Mouse (Mus musculus): ENCODE data around the gene Hip1. TPM values are rescaled to one million over a fixed set of nuclear protein-coding genes. Genes with fewer than 3 reads are reported as not detected.

Gene Hip1
- polyA plus RNA-seq, 1 experiment, result 8.0 TPM

DNA sequence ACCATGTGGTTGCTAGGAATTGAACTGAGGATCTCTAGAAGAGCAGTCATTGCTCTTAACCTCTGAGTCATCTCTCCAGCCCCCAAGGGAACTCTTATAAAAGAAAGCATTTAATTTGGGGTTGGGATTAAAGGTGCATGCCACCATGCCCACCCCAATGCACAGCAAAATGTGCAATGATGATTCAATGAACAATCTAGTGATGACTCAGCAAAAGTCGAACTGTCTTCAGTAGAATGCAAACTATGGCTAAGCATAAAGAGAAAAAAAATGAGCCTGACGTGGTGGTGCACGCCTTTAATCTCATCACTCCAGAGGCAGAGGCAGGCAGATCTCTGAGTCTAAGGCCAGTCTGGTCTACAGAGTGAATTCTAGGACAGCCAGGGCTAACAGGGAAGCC is 182.3 kb downstream of the Hip1 start:
- TF ChIP-seq CTCF (IDR thresholded peaks at IDR 0.05; ENCODE audit: extremely low read depth, insufficient read length, insufficient replicate concordance, low read depth, low read length), result no peak
- TF ChIP-seq POLR2A (IDR thresholded peaks at IDR 0.05; ENCODE audit: low read depth, low read length), result no peak
- Histone ChIP-seq H3K27me3 (ENCODE audit: control insufficient read depth, insufficient read depth, low read length) (no peaks in the 10 kb centered on the region; the same call in 1 of the 2 replicates), H3K4me1 (ENCODE audit: control insufficient read depth, insufficient read depth, insufficient read length, low read length) (no peaks in the 10 kb centered on the region), H3K27ac (ENCODE audit: insufficient read depth, low read depth, low read length) (no peak overlapping the region), H3K4me3 (ENCODE audit: low read depth, low read length) (no peak overlapping the region), H3K36me3 (ENCODE audit: control insufficient read depth, insufficient read depth, low read length) (no peaks in the 10 kb centered on the region)
- WGBS, result 78% methylated on average over 3 of the region's 3 CpGs

DNA sequence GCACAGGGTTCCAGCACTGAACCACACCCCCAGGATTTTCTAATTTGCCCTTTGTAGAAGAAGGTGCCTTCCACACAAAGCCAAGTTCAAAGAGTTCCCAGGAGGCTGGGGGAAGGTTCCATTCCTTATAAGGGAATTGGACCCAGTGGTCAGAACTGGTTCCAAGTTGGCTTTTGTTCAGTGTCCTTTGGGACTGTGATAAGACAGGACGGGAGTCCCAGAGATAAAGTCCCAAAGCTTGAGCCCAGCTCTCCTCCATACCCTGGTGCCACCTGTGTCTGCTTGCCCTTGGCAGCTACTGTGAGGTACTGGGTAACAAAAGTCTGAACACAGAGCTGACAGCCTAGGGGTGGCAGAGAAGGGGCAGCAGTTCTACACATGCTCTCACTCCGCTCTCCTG is 185.1 kb downstream of the Hip1 start:
- Histone ChIP-seq H3K36me3 (ENCODE audit: control insufficient read depth, insufficient read depth, low read length) (no peaks in the 10 kb centered on the region), H3K27me3 (ENCODE audit: control insufficient read depth, insufficient read depth, low read length) (no peaks in the 10 kb centered on the region; the same call in 1 of the 2 replicates), H3K4me1 (ENCODE audit: control insufficient read depth, insufficient read depth, insufficient read length, low read length) (no peaks in the 10 kb centered on the region), H3K4me3 (ENCODE audit: low read depth, low read length) (no peak overlapping the region), H3K27ac (ENCODE audit: insufficient read depth, low read depth, low read length) (no peak overlapping the region)
- WGBS, result 45% methylated on average over 2 of the region's 2 CpGs
- no peak for TF ChIP-seq CTCF (IDR thresholded peaks at IDR 0.05; ENCODE audit: extremely low read depth, insufficient read length, insufficient replicate concordance, low read depth, low read length)
- TF ChIP-seq POLR2A (IDR thresholded peaks at IDR 0.05; ENCODE audit: low read depth, low read length), result no peak

DNA sequence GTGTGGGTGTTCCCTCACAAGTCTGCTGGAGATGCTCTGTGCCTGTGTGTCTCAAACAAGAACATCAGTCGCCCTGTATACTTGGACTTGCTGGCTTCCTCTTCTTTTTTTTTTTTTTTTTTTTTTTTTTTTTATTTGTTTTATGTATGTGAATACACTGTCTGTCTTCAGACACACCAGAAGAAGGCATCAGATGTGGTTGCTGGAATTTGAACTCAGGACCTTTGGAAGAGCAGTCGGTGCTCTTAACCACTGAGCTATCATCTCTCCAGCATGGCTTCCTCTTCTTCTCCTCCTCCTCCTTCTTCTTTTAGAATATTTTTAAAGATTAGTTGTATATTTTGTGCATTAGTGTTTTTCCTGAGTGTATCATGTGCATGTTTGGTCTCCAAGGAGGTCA is 187.4 kb downstream of the Hip1 start:
- no peak for TF ChIP-seq POLR2A (IDR thresholded peaks at IDR 0.05; ENCODE audit: low read depth, low read length)
- TF ChIP-seq CTCF (IDR thresholded peaks at IDR 0.05; ENCODE audit: extremely low read depth, insufficient read length, insufficient replicate concordance, low read depth, low read length), result no peak
- H3K4me3 ChIP-seq (ENCODE audit: low read depth, low read length), result no peak overlapping the region
- 82% methylated on average over 2 of the region's 2 CpGs for WGBS
- no peaks in the 10 kb centered on the region for H3K27me3 ChIP-seq (ENCODE audit: control insufficient read depth, insufficient read depth, low read length)
- no peaks in the 10 kb centered on the region for H3K4me1 ChIP-seq (ENCODE audit: control insufficient read depth, insufficient read depth, insufficient read length, low read length)
- H3K36me3 ChIP-seq (ENCODE audit: control insufficient read depth, insufficient read depth, low read length), result no peaks in the 10 kb centered on the region
- H3K27ac ChIP-seq (ENCODE audit: insufficient read depth, low read depth, low read length), result no peak overlapping the region

Other genes with a start within 250 kb of the Hip1 start
- not detected in 2 replicates for gene Fkbp6, start 195.1 kb downstream of the Hip1 start, polyA plus RNA-seq (2012; rRNA removed)
- 1.6 TPM in 1 of 2 replicates, not detected in the other for gene Trim50, start 191.8 kb downstream of the Hip1 start, polyA plus RNA-seq (2012; rRNA removed)
- gene Nsun5, start 175.2 kb downstream of the Hip1 start, polyA plus RNA-seq (2012; rRNA removed), result 10.9 and 14.2 TPM in 2 replicates
- 18.2 and 26.3 TPM in 2 replicates for gene Pom121, start 150.6 kb downstream of the Hip1 start, polyA plus RNA-seq (2012; rRNA removed)
- not detected in 2 replicates for gene Ccl26, start 18.4 kb upstream of the Hip1 start, polyA plus RNA-seq (2012; rRNA removed)
- 3.3 and 3.6 TPM in 2 replicates for gene Ccl24, start 27.9 kb upstream of the Hip1 start, polyA plus RNA-seq (2012; rRNA removed)
- gene Rhbdd2, start 87.5 kb upstream of the Hip1 start, polyA plus RNA-seq (2012; rRNA removed), result 13.3 and 13.4 TPM in 2 replicates
- gene Por, start 124.9 kb upstream of the Hip1 start, polyA plus RNA-seq (2012; rRNA removed), result 121 and 192 TPM in 2 replicates
- gene Tmem120a, start 199.3 kb upstream of the Hip1 start, polyA plus RNA-seq (2012; rRNA removed), result 111 and 261 TPM in 2 replicates
- 0.15 and 0.19 TPM in 2 replicates for gene Styxl1, start 233.3 kb upstream of the Hip1 start, polyA plus RNA-seq (2012; rRNA removed)
- gene Mdh2, start 233.4 kb upstream of the Hip1 start, polyA plus RNA-seq (2012; rRNA removed), result 1,632 and 2,398 TPM in 2 replicates